Mouse (Mus musculus) urinary bladder, adult 18-20 months (tissue): ENCODE results near the gene Lamc2.
"Not testable (repeated sequence)": the region's sequence is repeated elsewhere in the genome, so short reads cannot be mapped to it uniquely, and the experiment has no call there.

Experiments
- DNase-seq, 2 experiments: peaks; one replicate each; pipeline ENCODE4 v3.0.0; 2022; ENCODE audit warnings: low spot score in 2 of 2, mixed read lengths in 2 of 2

The Lamc2 gene

DNA sequence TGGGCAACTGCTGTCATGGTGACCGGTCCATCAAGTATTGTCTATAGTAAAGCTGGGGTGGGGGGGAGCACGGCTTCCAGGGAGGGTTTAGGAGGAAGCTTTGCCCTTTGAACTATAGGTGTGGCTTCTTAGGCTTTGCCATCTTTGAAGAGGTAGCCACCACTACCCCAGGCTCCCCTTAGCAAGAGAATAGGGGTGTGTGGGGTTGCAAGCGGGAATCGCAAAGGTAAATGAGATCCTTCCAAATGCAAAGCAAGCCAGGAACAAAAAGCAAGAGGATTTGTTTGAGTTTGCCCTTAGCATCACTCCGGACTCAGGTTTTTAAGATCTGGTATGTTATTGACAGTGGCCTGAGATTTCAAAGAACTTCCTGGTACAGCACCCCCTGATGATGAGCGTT lies 90.9 kb downstream of the Lamc2 start:
- DNase-seq = no peak

DNA sequence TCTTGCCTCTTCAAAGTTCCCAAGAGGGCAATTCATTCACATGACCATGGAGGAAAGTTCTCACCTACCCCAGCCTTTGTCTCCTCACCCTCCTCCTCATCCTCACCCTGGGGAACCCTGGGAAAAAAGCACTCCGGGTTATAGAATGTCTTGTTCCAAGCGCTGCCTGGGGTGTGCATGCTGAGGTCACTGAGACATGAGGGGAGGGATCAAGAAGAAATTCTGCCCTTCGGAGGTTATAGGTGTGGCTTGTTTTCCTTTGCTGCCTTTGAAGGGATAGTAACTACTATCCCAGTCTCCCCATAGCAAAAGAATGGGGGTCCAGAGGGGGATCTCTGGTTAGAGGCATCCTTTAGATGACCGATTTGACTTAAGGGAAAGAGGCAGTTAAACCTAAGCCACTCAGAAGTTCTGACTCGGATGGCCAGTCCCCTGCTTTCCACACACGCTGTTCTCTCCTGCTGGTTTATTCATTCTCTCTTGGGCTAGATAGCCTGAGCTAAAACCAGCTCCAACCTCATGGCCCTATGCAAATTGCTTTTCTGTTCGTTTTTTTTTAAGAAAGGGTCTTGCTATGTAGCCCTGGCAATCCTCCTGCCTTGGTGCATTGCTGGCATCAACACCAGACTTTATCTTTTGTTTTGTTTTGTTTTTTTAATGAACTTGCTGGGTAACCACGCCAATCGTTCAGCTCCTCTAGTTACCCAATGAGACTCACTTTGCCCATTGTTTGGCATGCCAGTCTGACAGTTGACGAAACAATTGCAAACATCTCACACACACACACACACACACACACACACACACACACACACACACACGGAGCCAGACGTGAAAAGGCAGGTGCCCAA lies 91.8 kb downstream of the Lamc2 start:
- DNase-seq = no peak

DNA sequence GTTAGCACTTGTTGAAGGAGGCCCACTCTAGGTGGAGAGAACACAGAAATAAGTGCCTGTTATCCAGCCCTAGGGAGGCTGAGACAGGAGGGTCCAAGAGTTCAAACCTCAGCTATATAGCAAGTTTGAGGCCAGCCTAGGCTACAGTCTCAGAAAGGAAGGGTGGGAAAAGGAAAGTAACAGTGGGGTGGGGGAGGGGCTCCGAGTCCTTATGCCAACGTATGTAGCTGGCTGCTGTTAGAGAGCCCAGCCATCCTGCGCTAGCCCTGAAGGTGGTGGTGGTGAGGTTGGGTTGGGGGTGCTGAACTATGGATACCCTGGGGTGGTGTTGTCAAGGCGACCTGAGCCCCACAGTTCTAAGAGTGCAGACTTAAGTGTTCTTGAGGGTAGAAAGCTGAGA lies 92.7 kb downstream of the Lamc2 start:
- no peak for DNase-seq

DNA sequence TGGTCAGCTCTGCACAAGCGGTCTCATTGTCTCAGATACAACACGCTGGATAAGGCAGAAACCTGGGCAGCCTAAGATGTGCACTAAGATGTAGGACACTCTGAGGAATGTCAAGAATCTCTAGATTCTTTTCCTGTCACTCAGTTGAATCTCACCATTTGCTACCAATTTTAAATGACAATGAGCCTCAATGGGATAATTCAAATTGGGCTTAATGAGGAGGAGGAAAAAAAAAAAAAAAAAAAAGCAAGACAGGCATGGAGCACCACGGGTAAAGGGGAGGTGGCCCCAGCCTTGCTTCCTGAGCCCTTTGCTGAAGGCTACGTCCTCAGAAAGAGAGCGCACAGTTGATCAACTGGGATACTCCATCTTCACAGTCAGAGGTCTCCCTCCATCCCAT lies 93.1 kb downstream of the Lamc2 start:
- no peak for DNase-seq

DNA sequence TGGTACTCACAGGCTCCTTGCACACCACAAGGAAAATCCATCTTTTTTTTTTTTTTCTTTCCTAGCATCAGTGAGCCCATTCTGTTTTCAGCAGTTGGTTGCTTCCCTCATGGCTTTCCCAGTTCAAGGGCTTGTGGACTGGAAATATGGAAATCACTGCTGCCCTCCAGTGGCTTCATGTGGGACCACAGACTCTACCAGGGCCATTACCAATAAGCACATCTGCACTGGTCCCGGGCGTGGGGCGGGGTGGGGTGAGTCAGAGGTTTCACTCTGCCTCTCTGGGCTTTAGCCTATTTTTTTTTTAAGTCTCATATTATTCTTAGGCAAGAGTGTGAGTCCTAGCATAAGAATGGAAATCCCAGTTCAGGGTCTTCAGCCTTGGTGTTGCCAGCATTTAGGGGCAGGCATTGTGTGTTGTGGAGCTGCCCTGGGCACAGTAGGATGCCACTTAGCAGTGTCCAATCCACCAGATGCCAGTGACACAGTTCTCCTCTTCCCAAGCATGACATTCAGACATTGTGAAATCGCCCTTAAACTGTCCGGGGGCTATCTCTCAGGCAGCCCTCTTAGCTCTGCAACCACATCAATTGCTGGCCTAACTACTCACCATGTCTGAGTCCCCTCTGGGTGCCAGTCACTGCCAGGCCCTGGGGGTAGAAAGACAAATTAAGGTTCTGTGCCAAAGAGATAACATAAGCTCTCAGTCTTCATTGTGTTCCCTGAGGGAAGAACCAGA lies 93.8 kb downstream of the Lamc2 start:
- peak; percentile 45 to 77 for DNase-seq

DNA sequence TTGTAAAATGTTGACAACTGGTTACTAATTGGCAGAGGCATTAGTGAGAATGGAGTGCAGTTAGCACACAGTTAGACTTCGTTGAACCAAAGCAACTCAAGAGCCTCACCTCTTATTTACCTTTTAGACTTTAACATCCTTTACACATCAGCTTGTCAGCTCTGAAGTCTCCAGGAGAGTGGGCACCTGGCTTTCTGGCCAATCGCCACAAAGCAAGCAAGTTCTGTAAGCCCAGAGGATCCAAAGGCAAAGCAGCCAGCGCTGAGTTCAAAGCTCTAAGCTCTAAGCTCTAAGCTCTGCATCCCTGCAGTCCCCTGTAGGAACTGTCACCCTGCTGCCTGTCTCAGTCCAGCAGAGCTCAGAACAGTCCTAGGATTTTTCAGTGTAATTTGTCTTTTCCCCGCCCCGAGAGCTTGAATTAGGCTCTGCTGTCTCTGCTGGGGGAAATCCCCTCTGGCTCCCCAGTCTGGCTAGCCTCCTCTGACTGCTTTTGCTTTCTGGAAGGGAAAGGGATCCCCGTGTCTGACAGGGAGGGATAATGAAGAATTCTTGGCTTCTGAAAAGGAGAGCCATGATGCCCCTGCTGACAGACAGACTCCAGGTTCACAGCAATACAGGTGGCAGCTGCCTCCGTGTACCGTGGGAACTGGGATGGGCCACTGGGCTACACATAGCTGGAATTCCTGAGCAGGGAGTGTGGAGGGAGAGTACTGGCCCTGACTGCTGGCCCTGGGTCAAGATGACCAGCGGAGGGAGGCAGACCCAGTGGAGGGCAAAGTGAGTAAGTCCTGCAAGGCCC lies 94.6 kb downstream of the Lamc2 start:
- DNase-seq = peak in 1 of 2 experiments; percentile 37

DNA sequence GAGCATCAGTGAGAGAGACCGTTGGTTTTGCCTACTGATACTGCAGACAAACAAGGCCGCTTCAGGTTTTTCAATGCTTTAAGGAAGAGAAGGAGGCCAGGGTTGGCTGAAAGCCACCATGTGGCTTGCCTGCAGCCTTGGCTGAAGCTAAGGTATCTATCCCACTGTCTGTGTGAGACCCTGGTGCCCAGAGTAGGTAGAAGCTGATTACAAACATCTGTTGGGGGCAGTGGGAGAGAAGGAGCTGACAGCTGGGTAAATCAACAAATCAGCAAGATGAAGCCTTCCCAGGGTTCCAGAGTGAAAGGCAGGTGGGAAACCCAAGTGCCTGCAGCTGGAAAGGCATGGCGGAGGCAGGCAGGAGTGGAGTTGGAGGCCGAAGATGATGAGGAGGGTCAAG lies 95.4 kb downstream of the Lamc2 start:
- no peak for DNase-seq

DNA sequence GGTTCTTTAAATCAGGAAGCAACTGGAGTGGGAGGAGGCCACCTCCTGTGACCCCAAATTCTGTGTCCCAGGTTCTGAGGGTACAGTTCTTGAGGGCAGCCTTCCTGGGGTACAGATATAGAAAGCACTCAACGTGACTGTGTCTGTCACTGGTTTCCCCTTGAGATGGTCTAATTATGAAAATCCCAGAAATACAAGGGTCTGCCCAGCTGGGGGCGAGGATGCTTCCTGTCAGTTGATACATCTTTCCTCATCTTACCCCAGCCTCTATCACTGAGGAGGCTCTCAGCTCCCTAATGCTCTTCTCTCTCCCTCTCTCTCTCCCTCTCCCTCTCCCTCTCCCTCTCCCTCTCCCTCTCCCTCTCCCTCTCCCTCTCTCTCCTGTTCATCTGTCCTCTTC lies 96.2 kb downstream of the Lamc2 start:
- no peak for DNase-seq

DNA sequence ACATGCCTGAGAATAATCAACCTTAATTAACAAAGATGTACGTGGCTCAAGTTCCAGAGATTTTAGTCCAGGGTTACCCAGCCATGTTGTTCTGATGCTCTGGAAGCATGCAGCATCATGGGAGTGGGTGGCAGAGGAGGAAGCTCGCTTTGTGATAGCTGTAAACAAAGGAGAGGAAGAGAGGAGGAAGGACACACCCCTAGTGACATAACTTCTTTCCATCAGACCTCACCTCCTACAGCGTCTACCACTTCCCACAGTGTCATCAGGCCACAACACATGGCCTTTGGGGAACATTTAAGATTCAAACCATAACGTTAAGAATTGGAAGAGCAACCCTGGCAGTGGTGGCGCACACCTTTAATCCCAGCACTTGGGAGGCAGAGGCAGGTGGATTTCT lies 98.5 kb downstream of the Lamc2 start:
- no peak for DNase-seq

DNA sequence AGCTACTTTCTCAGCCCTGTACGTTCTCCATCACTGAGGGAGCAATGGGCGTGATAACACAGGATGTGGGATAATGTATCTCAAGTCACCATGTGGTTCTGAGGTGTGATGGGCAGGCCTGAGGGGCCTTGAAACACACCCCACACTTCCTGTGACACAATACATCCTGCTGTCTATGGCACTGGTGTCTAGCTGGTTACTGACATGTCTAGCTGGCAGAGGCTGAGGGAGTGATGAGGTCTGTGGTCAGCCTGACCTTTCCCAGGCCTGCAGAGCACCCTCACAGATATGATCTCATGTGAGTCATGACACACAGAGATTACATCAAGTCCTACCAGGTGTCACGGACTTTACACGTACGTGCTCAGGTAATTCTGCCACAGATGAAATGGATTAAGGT lies 101.0 kb downstream of the Lamc2 start:
- DNase-seq = no peak

DNA sequence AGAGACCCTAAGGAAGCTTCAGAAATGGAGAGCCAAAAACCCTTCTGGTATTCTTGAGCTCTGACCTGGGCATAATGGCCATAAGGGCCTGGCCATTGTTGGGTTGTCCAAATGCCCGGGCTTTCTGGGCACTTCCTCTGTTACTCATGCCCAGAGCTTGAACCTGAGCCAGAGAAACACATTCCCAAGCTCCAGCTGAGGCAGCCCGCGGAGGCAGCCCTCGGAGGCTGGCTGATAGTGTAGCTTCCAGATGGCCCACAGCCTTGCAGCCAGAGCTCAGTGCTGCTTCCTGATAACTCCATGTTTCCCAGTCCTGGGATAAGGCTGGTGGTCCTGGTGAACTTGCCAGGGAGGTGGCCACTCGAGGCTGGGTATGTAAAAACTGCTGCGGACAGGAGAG lies 102.1 kb downstream of the Lamc2 start:
- DNase-seq = no peak

DNA sequence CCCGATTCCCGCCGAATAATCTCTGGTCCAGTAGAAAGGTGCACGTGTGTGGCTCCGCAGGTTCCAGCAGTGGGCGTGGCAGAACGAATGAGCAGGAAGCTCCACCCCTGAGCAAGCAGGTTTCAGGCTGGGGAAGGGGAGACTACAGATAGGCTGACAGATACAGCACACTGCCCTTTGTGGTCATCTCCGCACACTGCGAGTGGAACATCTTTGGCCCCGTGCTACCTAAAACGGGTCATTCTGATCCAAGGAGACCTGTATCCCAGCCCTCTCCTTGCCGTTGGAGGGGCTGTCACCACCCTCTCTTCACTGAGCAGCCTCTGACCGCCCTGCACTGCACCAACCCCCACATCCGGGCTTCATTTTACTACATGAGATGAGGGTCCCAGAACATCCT lies 103.0 kb downstream of the Lamc2 start:
- not testable (repeated sequence) for DNase-seq

DNA sequence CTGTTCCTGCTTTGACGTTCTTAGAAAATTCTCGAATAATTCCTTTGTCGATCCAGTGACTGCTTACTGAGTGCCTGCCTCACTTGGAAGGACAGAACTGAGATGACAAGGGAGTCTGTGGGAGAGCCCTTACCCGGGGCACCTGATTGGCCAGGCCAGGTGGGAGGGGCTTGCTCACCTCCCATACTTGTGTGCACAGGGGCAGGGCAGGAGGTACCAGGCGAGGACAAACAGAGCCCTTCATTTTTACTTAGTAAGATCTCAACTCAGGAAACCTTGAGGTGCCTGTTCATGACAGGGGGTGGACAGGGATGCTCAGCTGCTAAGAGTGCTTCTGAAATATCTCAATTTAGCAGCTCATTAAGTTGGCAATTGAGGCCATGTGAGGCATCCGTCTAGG lies 110.3 kb downstream of the Lamc2 start:
- DNase-seq = no peak

DNA sequence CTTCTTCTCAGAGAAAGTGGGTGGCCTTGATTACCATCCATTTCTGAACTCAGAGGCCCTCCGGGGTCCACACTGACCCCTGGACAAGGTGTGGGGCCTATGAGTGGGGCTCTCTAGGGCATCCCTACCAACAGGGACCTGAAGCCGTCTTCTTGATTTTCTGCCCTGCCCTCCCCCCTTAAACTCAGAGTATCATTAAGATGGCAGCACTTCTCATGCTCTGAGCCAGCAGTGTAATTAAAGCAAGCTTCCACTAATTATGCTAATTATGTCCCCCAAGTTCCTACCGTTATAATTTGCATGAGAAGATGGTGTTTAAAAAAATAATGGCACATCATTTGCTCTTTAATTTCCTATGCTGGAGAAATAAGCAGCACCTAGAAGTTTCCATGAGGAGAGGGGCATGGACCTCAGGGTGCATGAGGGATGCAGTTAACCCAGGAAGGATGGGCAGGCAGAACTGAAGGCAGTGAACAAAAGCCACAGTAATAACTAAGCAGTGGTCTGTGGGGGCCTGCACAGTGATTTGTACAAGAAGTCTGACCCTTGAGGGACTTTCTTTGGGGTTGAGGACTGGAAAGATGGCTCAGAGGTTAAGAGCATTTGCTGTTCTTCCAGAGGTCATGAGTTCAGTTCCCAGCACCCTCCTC lies 111.0 kb downstream of the Lamc2 start:
- no peak for DNase-seq

DNA sequence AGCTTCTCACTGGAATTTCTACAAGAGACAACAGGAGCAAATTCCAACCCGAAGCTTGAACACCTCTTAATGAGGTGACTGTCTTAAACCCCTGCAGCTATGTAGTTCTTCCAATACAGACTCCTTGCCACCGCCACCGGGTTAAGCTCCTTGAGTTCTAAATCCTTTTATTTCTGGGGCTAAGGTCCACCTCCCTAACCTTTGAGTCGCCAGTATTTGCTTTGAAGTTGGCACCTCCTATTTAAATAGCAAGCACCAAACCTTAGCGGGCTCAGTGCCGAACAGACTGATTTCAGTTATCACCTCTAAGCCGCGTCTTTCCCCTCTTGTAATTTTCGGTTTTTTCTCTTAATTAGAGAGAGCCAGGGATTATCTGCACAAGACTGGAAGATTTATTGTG lies 112.8 kb downstream of the Lamc2 start:
- DNase-seq = no peak
